Mouse (Mus musculus): ENCODE results near the gene Npas2.

The Npas2 gene

DNA sequence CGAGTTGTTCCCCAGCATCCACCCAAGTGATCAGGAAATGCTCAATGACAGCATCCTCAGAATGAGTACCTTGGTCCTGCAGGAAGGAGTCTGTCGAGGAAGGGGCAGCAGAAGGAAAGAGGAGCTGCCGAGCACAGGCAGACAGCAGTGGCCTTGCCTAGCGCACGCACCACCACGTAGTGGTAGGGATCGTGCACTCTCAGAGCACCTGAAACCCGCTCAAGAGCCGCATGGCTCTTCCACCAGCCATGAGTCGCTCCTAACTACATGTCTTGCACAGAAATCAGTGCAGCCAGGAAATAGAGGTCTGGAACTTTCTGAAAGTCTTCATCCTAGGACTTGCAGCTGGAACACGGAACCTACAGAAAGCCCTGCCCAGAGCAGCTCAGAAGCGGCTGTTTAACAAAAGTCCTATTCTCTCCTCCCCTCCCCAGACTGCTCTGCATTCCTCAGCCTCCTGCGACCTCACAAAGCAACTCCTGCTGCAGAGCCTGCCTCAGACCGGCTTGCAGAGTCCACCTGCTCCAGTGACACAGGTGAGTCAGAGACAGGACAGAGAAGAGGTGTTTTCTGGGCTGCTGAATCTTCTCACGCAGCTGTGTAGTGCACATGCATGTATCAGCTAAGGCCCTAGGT lies 142.1 kb downstream of the Npas2 start:
- no peak for DNase-seq (ENCODE audit: low read depth)

GRCm38 (mm10) chr1:39336788-39337187 lies 143.3 kb downstream of the Npas2 start:
- DNase-seq (ENCODE audit: low read depth) = no peak

DNA sequence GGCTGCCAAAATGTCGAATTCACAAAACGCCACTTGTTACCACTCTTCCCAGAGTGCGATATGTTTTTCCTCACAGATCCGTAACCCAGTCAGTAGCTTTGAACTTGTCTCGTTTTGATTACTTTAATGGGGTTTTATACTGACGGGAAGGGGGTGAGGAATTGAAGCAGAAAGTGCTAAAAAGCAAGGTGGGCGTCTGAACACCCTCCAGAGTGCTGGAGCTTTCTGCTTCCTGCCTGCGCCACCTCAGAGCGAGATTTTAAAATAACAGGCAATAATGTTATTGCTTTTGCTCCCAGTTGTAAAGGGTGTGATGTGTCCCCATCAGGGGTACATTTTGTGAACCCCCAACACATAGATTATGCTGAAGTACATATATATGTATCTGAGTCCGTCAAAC lies 145.3 kb downstream of the Npas2 start:
- no peak for DNase-seq (ENCODE audit: low read depth)

DNA sequence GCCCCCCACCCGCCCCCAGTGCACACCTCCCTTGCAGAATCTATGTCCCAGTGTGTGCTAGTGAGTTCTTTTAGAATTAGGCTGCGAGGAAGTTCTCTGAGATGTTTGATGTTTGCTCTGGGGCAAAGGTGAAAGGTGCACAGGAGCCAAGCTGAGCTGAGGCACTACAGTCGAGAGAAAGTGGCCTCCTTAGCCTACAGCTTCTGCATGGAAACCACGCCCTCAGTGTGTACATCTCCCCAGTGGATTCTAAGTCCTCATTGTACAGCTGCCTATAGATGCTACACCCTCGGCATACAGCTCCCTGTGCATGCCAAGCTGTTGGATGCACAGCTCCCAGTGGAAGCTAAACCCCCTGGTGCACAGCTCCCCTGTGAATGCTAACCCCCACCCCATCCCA lies 145.9 kb downstream of the Npas2 start:
- no peak for DNase-seq (ENCODE audit: low read depth)

GRCm38 (mm10) chr1:39340156-39340555 lies 146.6 kb downstream of the Npas2 start:
- DNase-seq (ENCODE audit: low read depth) = no peak

DNA sequence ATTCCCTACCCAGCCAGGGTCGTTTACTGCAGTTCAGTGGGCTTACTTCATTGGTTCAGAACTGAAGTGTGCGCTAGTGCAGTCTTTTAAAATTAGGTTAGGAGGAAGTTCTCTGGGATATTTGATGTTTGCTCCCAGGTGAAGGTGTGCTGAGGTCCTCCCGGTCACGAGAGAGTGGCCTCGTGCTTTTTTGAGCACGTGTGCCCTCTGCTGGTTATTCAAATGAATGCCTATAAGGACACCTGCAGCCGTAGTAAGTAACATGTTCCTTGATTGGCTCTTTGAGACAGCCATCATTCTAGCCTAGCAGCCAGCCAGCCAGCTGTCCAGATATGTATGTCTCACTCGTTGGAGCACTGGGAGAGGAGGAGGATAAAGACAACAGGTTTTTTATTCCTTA lies 147.1 kb downstream of the Npas2 start:
- DNase-seq (ENCODE audit: low read depth) = peak; percentile 85

GRCm38 (mm10) chr1:39341807-39342206 lies 148.3 kb downstream of the Npas2 start:
- DNase-seq (ENCODE audit: low read depth) = no peak

DNA sequence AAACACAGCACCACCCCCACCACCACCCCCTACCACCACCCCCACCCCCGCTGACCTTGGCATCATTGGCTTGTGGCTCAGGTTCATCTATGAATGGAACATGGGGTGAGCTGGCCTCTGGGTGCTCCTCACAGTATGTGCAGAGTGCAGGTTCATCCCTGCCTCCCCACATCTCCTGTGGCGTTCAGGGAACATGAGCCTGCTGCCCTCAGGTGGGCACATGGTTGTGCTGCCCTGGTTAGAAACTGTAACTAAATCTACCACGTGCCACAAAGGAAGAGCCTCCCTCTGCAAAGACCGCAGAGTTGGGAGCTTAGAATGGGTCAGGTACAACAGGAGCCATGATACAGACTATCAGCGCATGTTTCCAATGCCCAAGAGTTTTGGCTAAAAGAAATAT lies 149.7 kb downstream of the Npas2 start:
- no peak for DNase-seq (ENCODE audit: low read depth)

- peak; percentile 8 for DNase-seq (ENCODE audit: low read depth)
Measured at GRCm38 (mm10) chr1:39344981-39345600, 151.6 kb downstream of the Npas2 start.

- no peak for DNase-seq (ENCODE audit: low read depth)
Measured at GRCm38 (mm10) chr1:39349001-39349400, 155.5 kb downstream of the Npas2 start.

DNA sequence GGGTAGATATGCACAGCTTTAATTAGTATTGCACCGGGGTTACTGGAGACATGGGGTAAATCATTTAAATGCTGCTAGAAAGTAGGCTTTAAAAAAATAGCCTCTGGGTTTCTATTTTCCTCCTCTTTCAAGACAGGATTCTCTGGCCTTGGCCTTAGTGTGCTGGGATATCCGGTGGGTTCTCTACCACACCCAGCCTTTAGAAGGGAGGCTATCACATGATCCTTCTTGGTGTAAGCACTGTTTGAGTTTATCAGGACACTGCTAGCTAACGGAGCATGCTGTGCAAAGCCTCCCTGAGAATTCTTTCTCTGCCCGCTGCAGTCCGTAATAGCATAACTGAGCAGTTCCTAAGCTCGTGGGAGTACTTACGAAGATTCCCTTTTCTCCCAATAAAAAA lies 155.9 kb downstream of the Npas2 start:
- no peak for DNase-seq (ENCODE audit: low read depth)

- no peak for DNase-seq (ENCODE audit: low read depth)
Measured at GRCm38 (mm10) chr1:39361754-39362514, 168.4 kb downstream of the Npas2 start.

- DNase-seq (ENCODE audit: low read depth) = no peak
Measured at GRCm38 (mm10) chr1:39362515-39362893, 169.0 kb downstream of the Npas2 start.

DNA sequence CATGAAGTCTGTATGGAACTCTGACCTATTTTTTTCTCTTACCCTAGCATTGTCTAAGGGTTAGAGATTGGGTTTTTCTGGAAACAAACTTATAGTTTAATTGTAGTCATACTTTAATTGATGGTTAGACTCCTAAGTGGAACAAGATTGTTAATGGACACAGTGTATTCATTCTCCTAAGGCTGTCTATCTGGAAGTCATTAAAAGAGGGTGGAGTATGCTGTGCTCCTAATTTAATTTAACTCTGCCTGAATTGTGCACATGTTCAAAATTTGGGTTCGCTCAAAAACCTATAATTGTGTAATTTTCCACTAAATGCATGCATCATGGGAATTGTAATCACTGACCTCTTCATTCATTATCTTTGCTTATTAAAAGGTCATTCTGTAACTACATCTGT lies 172.0 kb downstream of the Npas2 start:
- no peak for DNase-seq (ENCODE audit: low read depth)

GRCm38 (mm10) chr1:39367045-39367444 lies 173.5 kb downstream of the Npas2 start:
- no peak for DNase-seq (ENCODE audit: low read depth)

- DNase-seq (ENCODE audit: low read depth) = peak; percentile 97
Measured at GRCm38 (mm10) chr1:39367601-39368266, 174.2 kb downstream of the Npas2 start, which contains the start of gene Rpl31. Gene Rpl31 (plus strand): TSS chr1:39367842.

DNA sequence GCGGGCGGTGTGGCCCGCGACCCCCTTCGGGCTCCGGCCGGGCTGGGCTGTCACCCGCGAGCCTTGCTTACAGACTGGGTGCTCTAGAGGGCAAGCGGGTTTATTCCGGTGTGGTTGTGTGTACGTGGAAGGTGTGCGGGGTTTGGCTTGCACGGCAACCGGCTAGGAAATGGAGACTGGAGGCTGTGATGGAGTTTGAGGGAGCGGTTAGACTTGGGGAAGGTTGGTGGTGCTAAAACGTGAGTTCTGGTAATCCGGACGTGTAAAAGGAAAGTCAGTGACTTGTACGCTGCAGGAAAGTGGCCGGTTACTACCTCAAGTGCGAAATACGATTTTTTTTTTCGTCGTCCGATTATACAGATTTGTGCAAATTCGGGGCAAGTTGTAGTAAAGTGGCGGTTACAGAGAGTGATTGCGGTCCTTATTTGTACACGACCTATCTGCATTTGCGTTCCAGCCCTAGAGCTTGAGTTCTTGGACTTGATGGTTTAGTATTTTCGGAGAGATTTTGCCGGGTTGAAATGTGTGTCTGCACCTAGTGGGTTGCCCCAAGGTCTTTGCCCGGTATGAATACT lies 174.8 kb downstream of the Npas2 start:
- DNase-seq (ENCODE audit: low read depth) = peak; percentile 57

- no peak for DNase-seq (ENCODE audit: low read depth)
Measured at GRCm38 (mm10) chr1:39370431-39370830, 176.9 kb downstream of the Npas2 start.

DNA sequence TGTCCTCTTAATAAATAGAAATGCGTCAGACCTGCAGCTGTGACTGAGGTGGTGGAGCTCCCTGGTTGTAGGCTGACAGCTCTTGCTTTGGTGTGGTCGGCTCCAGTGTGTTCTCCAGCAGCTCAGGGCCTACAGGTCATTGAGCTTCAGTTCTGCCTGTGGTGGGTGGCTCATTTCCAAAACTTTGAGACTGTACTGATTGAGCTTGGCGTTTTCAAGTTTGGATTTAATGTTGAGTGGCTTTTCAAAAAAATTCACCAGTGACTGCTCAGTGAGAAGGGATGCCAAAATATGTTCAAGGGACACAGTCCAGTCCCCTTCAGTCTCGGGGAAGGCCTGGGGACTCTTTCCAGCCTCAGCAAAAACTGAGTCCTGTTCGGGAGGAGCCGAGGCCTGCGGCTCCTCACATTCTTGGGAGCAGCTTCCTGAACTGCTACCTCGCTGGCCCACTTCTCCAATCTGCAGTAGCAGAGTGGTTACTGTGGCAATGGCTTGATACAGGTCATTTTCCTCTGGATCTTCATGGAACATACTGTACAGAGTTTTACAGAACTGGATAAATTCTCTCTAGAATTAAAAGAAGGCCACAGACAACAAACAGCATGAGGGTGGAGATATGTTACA lies 178.8 kb downstream of the Npas2 start:
- DNase-seq (ENCODE audit: low read depth) = no peak

- DNase-seq (ENCODE audit: low read depth) = no peak
Measured at GRCm38 (mm10) chr1:39373378-39373777, 179.8 kb downstream of the Npas2 start.

GRCm38 (mm10) chr1:39374231-39374809 lies 180.8 kb downstream of the Npas2 start:
- no peak for DNase-seq (ENCODE audit: low read depth)

GRCm38 (mm10) chr1:39376121-39376520 lies 182.6 kb downstream of the Npas2 start:
- DNase-seq (ENCODE audit: low read depth) = no peak

All from naive thymus-derived CD4-positive, alpha-beta T cell, adult 2 months (primary cell).